Mouse (Mus musculus) megakaryocyte, embryonic 14.5 days (primary cell): Measurements from ENCODE around the gene Gmppa.

Experiments used
- FLI1 ChIP-seq: IDR thresholded peaks from 2 replicates; pipeline ENCODE4 v1.6.1; 2012; ENCODE audit warnings: low read length, inconsistent platforms, mixed read lengths
- GATA1 ChIP-seq: IDR thresholded peaks from 3 replicates; pipeline ENCODE4 v1.6.1; 2012; ENCODE audit warnings: mixed read lengths, low read length, inconsistent platforms, borderline replicate concordance

DNA sequence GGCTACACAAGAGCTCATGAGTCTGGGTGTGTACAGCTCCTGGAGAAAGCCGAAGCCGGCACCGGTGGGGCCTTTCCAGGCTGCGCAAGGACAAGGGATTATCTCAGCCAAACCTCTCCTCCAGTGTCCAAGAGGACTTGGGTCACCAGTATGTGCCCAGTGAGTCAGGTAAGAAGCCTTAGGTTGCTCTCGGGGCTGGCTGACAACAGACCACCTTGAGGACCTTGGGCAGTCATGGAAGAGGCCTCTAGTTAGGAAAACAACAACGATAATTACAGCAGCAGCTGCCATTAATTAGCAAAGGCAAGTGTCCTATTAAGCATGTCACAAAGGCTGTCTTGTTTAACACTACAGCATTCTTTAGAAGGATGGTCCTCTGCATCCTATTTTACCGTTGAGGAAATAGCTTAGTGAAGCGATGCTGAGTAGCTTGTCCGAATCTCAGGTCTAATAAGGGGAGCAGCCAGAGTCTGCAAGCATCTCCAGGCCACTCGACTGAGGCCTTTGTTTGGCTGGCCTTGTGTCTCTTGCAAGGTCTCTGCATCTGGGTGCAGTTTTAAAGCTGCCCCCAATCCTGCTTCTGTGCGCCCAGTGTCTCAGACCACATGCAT, 11.8 kb upstream of the Gmppa start:
- TF ChIP-seq GATA1 (no peak), FLI1 (no peak)
